Mouse (Mus musculus) liver, postnatal 0 days (tissue): ENCODE data around the gene Gm20388. TPM values are rescaled to one million over a fixed set of nuclear protein-coding genes. Genes with fewer than 3 reads are reported as not detected.
A peak's percentile ranks its signal among the peaks of the same experiment; 100 is the strongest.

ENCODE experiments used
- ATAC-seq: fragments of 200-750 bp; cut with Nextera tagmentation; 2 replicates; pipeline ENCODE4 v1.8.0; 2017; ENCODE audit warnings: mild to moderate bottlenecking, moderate library complexity
- DNase-seq: peaks from one replicate; pipeline ENCODE4 v3.0.0-alpha.2; 2016
- H3K27ac ChIP-seq: fragments of 300-500 bp; sonication (generic); 2 replicates; pipeline ENCODE4 v1.5.1; 2014; ENCODE audit warnings: antibody characterized with exemption, moderate library complexity, mild to moderate bottlenecking, low read depth
- H3K27me3 ChIP-seq: fragments of 300-500 bp; sonication (generic); 2 replicates; pipeline ENCODE4 v1.6.1; 2014; ENCODE audit warnings: low read length, control low read depth, mixed read lengths; ENCODE audit not compliant: insufficient read depth
- H3K36me3 ChIP-seq: fragments of 300-500 bp; sonication (generic); replicated peaks from 2 replicates; pipeline ENCODE4 v1.6.1; 2014; ENCODE audit warnings: mild to moderate bottlenecking, control low read depth, low read length, moderate library complexity, mixed read lengths; ENCODE audit not compliant: insufficient read depth
- H3K4me1 ChIP-seq: fragments of 300-500 bp; sonication (generic); 2 replicates; pipeline ENCODE4 v1.6.1; 2014; ENCODE audit warnings: antibody characterized with exemption, mild to moderate bottlenecking, control low read depth; ENCODE audit not compliant: insufficient read depth
- H3K4me2 ChIP-seq: fragments of 300-500 bp; sonication (generic); 2 replicates; pipeline ENCODE4 v1.6.1; 2014; ENCODE audit warnings: low read depth, mild to moderate bottlenecking, low read length, moderate library complexity, mixed read lengths
- H3K4me3 ChIP-seq: fragments of 300-500 bp; sonication (generic); 2 replicates; pipeline ENCODE4 v1.5.1; 2014; ENCODE audit warnings: low read depth, low read length
- H3K9ac ChIP-seq: fragments of 300-500 bp; sonication (generic); replicated peaks from 2 replicates; pipeline ENCODE4 v1.6.1; 2014; ENCODE audit warnings: mild to moderate bottlenecking, moderate library complexity
- H3K9me3 ChIP-seq: fragments of 300-500 bp; sonication (generic); 2 replicates; pipeline ENCODE4 v1.6.1; 2016; ENCODE audit warnings: mild to moderate bottlenecking, control low read depth, low read length, mixed read lengths
- CTCF ChIP-seq: sonication (generic); IDR thresholded peaks from 2 replicates; pipeline ENCODE4 v1.5.1; 2016; ENCODE audit warnings: antibody characterized with exemption, low read depth
- EP300 ChIP-seq: IDR thresholded peaks from 2 replicates; pipeline ENCODE4 v1.6.1; 2016; ENCODE audit warnings: antibody characterized with exemption, low read depth, mild to moderate bottlenecking
- WGBS: fragments of 180-500 bp; shearing (Covaris S2); extraction: QIAGEN DNeasy Blood & Tissue Kit; methylation state at CpG from one replicate; pipeline ENCODE4 v1.1.7; 2014; ENCODE audit not compliant: insufficient replicate concordance; 5-methylcytosine and 5-hydroxymethylcytosine counted together
- polyA plus RNA-seq: library from polyadenylated mRNA; unstranded; fragments of >200 nt; fragmentation: Nextera tagmentation; extraction: Ambion mirVana; gene quantifications from 2 replicates; pipeline ENCODE4 v1.2.1, GENCODE M21; 2015

Gene Gm20388
- polyA plus RNA-seq, 1 experiment from 2014 or later, result not detected

DNA sequence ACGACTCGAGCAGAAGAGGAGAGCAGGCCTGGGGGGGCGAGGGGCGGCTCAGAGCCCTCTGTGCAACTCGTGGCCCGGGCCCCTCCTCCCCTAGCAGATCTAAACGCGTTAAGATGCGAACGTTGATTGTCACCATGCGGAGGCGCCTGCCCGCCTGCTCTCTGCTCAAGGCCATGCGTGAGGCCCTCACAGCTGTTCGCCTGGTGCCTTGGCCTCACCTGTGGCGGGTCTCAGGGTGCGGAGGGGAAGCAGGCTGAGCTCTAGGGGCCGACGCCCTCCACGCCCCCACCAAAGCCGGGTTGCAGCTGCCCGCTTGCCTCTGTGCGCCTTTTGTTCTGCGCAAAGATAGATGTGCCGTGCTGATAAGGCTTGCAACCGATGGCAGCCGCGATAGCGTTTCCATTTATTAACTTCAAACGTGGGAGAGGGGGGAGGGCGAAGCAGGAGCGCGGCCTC, 2373.6 kb downstream of the Gm20388 start:
- peak overlapping the region; percentile 92 for H3K9ac ChIP-seq
- H3K4me2 ChIP-seq, result peak overlapping the region; percentile 97
- H3K4me3 ChIP-seq, result peak overlapping the region; percentile 92
- no peaks in the 10 kb centered on the region for H3K9me3 ChIP-seq
- no peaks in the 10 kb centered on the region for H3K27me3 ChIP-seq
- H3K36me3 ChIP-seq, result peaks cover 14% of the 10 kb centered on the region
- ATAC-seq (no peak), DNase-seq (peak; percentile 70)
- peaks cover 70% of the 10 kb centered on the region for H3K4me1 ChIP-seq
- peak overlapping the region; percentile 93 for H3K27ac ChIP-seq
- under 1% methylated on average over 32 of the region's 33 CpGs for WGBS
- TF ChIP-seq EP300 (no peak), CTCF (peak; percentile 46)

- Histone ChIP-seq H3K27me3 (no peaks in the 10 kb centered on the region), H3K9ac (peak overlapping the region; percentile 92), H3K4me1 (peaks cover 75% of the 10 kb centered on the region), H3K4me3 (peak overlapping the region; percentile 92), H3K9me3 (no peaks in the 10 kb centered on the region), H3K36me3 (peaks cover 20% of the 10 kb centered on the region), H3K4me2 (peak overlapping the region; percentile 97), H3K27ac (peak overlapping the region; percentile 93)
- WGBS, result 2% methylated on average over 21 of the region's 21 CpGs
- DNase-seq (peak; percentile 68), ATAC-seq (no peak)
- TF ChIP-seq CTCF (no peak), EP300 (peak; percentile 78; the same call in 1 of the 2 replicates)
Measured at GRCm38 (mm10) chr8:122284659-122285261, 2374.1 kb downstream of the Gm20388 start.

DNA sequence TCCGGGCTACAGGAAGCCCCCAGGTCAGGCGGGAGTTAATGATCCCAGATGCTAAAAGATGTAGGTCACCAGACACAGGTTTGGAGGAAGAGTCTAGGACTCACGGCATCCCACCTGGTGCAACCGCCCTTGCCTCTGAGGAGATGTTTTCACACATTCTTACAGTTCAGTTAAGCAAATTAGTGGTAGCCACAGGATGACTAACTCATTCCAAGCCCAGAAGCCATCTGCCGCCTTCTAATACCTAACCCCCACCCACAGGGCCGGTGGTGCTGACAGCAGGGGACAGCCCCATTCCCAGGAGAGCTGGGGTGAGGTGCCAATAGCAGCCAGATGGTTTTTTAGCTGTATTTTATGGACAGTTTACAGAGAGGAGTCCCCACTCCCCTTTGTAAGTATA, 2375.1 kb downstream of the Gm20388 start:
- Histone ChIP-seq H3K9me3 (no peaks in the 10 kb centered on the region), H3K4me1 (peaks cover 76% of the 10 kb centered on the region), H3K36me3 (peaks cover 27% of the 10 kb centered on the region), H3K4me3 (peak overlapping the region; percentile 92), H3K27ac (peak overlapping the region; percentile 93), H3K4me2 (peak overlapping the region; percentile 97), H3K9ac (peak overlapping the region; percentile 92), H3K27me3 (no peaks in the 10 kb centered on the region)
- peak; percentile 62 for DNase-seq
- 39% methylated on average over 6 of the region's 6 CpGs for WGBS
- TF ChIP-seq CTCF, result no peak
- TF ChIP-seq EP300, result peak; percentile 44; the same call in 1 of the 2 replicates
- ATAC-seq, result no peak

DNA sequence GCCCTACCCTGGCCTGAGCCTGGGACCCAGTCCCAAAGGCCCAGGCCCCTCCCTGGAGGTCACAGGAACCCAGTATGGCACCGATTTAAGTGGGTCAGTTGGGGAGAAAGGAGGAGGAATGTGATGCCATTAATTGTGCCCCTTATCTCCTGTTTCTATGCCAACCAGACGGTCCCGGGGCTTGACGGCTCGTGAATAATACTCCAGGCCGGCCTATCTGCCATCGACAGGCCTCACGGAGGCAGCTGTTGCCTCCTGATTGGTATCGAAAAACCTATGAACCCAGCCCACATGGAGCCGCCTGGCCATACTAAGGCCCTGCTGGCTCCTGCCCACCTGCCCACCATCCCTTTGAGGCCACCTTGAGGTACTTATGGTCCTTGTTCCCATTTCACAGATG, 2376.3 kb downstream of the Gm20388 start:
- H3K9me3 ChIP-seq, result no peaks in the 10 kb centered on the region
- H3K9ac ChIP-seq, result peak overlapping the region; percentile 92
- H3K4me1 ChIP-seq, result peaks cover 82% of the 10 kb centered on the region
- H3K27me3 ChIP-seq, result no peaks in the 10 kb centered on the region
- peaks cover 36% of the 10 kb centered on the region for H3K36me3 ChIP-seq
- H3K4me3 ChIP-seq, result peak overlapping the region; percentile 92
- H3K27ac ChIP-seq, result peak overlapping the region; percentile 93
- ATAC-seq (peak; percentile 64), DNase-seq (peak; percentile 85)
- peak overlapping the region; percentile 97 for H3K4me2 ChIP-seq
- WGBS, result 55% methylated on average over 10 of the region's 10 CpGs
- TF ChIP-seq EP300, result peak; percentile 98
- TF ChIP-seq CTCF, result no peak

DNA sequence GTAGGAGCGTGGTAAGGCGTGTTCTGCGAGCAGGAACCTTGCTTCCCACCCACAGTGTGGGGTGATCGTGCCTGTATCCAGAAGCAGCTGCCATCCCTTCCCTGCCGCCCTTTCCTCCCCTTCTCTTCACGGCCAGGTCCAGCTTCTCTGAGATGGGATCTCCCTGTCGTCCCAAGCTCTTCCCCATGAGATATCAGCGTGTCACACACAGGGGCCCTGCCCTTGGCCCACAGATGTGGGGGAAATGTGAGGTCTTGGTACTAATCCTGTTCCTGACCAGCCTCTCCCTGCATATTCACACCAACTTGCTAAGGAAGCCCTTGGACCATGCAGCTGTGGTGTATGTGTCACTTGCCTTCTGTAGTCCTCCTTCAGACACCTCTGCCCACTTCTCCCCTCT, 2377.1 kb downstream of the Gm20388 start:
- Histone ChIP-seq H3K36me3 (peaks cover 45% of the 10 kb centered on the region), H3K9me3 (no peaks in the 10 kb centered on the region), H3K27me3 (no peaks in the 10 kb centered on the region), H3K4me3 (peak overlapping the region; percentile 21), H3K4me2 (peak overlapping the region; percentile 97), H3K27ac (peak overlapping the region; percentile 93), H3K4me1 (peaks cover 85% of the 10 kb centered on the region), H3K9ac (peak overlapping the region; percentile 45; the same call in 1 of the 2 replicates)
- TF ChIP-seq CTCF (no peak), EP300 (peak; percentile 50; the same call in 1 of the 2 replicates)
- DNase-seq (no peak), ATAC-seq (no peak)
- 54% methylated on average over 8 of the region's 8 CpGs for WGBS

- peaks cover 84% of the 10 kb centered on the region for H3K4me1 ChIP-seq
- WGBS, result 55% methylated on average over 3 of the region's 3 CpGs
Measured at GRCm38 (mm10) chr8:122288344-122288743, 2377.7 kb downstream of the Gm20388 start.

More at GRCm38 (mm10) chr8:122288344-122288743, 2377.7 kb downstream of the Gm20388 start:
- Histone ChIP-seq H3K27me3 (no peaks in the 10 kb centered on the region), H3K36me3 (peaks cover 46% of the 10 kb centered on the region), H3K9ac (peak overlapping the region; percentile 45; the same call in 1 of the 2 replicates), H3K9me3 (no peaks in the 10 kb centered on the region), H3K4me3 (no peak overlapping the region), H3K4me2 (peak overlapping the region; percentile 97), H3K27ac (peak overlapping the region; percentile 93; the same call in 1 of the 2 replicates)
- ATAC-seq, result no peak
- no peak for DNase-seq
- TF ChIP-seq EP300, result no peak
- no peak for TF ChIP-seq CTCF
